Mouse (Mus musculus): ENCODE measurements around the gene Usp36.

DNA sequence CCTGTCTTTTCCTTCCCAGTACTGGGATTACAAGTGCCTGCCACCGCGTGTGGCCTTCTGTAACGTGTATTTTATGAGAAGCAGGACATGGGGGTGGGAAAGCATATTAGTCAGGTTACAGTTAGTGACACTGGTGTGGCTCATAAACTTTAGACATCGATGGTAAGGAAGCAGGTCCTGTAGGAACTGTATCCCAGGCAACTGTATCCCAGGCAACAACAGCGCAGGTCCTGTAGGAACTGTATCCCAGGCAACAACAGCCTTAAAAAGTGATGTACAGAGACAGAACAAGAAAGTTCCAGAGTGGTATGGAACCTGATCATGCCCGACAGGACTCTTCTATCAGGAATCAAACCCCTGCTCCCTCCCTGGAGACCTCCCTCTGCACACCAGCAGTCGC lies 31.5 kb upstream of the Usp36 start:
- TF ChIP-seq CTCF (IDR thresholded peaks at IDR 0.05; ENCODE audit: low read depth, low read length), result no peak
- no peak for TF ChIP-seq EP300 (IDR thresholded peaks at IDR 0.05; ENCODE audit: insufficient read depth, low read depth, low read length)
